Mouse (Mus musculus) left cerebral cortex, postnatal 10 days (tissue): ENCODE measurements around the gene Poc1b. TPM values are rescaled to one million over a fixed set of nuclear protein-coding genes. Genes with fewer than 3 reads are reported as not detected.
A peak's percentile ranks its signal among the peaks of the same experiment; 100 is the strongest.

ENCODE experiments used
- DNase-seq, 2 experiments: peaks; one replicate each; pipeline ENCODE4 v3.0.0; 2021 to 2022; ENCODE audit warnings: low spot score in 2 of 2, mixed read lengths in 1 of 2; ENCODE audit errors: extremely low spot score in 1 of 2
- intact Hi-C: fragments of 180-260 bp; cut with DNase I; formaldehyde crosslinking; loops from one replicate; pipeline ENCODE4 v1.15.1; 2025
- total RNA-seq, 2 experiments: library from RNA; stranded (reverse); gene quantifications; 2 replicates each; pipeline ENCODE4 v1.2.3; 2021

Poc1b gene
- total RNA-seq, result 1 to 10 TPM; 6.6 to 8.2 TPM

DNA sequence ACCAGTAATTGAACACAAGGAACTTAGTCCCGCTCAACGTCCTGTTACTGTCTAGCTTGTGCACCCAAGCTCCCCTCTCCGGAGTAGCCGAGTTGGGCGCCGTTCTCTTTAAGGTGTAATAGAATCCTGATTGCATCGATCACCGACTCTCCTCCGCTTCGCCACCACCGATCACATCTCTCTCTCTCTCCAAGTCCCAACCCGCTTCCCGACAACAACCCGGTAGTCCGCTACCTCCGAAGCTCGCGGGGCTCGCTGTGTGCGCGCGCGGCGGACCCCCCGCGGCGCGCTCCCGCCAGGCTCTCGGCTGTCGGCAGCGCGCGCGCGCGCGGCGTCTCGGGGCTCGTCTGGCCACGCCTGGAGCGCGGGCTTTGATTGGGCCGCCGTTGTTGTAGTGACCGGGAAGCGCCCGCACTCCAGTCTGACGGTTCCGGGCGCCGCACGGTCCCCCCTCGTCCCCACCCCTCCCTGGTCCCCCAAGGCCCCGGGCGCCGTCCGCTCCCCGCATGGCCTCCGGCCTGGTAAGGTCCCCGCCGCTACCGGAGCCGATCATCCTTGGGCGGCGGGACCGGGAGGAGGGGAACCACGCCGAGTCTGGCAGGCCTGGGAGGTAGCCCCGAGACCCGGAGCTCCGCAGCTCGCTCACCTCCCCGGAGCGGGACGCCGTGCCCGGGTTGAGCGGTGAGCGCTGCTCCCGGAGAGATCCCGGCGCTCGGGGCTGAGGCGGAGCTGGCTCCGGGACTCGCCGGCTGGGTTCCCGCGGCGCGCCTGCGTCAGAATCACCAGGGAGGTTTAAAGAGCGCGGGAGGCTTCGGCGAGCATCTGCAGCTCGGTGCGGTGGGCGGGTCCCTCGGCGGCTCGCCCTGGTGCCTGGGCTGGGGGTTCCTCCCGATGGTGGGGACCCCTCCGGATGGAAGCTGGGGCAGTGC is at the start of gene Poc1b:
TSS of gene Poc1b (plus strand) at position 334 of the 929 bp plus-strand sequence.
- DNase-seq, result peak; percentile 74 to 94
- intact Hi-C loops, result loop anchor here (5.0 kb wide), 2 partner anchors 40 to 510 kb away; no protein-coding TSS in a partner anchor

DNA sequence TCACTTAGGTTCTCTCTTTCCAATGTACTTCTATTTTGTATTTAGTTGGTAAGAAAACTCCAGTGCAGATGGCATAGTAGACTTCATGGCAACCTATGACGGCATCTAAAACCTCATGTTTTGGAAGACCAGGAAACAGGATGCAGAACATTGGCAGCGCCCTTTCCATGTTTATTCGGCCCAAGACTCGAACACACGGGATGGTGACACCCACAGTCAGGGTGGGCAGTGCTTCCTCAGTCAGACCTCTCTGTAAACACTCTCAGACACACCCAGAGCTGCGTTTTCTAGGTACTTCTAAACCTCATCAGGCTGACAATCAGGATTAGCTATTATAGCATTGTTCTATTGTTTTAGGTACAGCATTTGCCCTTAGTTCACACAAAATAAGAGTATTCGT is 46.2 kb upstream of the Poc1b start:
- intact Hi-C loops, result no loop called here
- no peak for DNase-seq

- intact Hi-C loops, result no loop called here
- DNase-seq, result no peak
These were observed 45.4 kb upstream of the Poc1b start for GRCm38 (mm10) chr10:99061418-99061817.

GRCm38 (mm10) chr10:99062546-99062945 is 44.3 kb upstream of the Poc1b start:
- no peak for DNase-seq
- intact Hi-C loops, result no loop called here

DNA sequence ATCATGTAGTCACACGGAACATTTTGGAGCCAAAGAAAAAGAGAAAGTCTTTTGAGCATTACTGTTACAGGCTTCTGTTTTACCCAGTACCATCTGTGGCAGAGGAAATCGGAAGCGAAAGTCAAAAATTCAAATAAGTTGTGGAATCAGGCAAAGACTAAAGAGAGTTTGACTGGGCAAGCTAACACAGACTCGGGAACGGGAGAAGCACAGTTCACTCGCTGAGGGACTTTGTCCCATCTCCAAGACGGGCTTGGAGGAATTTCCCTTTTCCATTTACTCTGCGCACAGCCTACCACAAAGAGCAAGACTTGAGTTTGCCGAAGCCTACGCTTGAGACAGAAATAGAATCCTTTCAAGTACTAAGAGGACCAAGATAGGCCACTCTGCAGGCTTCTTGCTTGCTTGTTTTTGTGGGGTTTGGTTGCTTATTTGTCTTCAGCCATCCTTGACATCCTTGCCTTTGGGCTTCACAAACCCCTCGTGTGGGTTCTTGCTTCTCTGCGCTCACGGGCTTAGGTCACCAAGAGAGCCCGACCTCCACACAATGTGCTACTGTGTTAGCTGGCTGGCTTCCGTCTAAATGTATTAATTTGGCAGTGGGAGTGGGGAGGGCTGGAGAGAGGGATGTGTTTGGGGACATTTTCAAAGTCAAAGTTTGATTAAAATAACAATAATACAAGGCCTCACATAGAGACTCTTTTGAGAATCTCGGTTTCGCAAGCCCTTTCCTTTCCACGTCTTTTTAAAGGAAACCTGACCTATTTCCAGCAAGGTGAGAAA is 30.5 kb upstream of the Poc1b start:
- no peak for DNase-seq
- intact Hi-C loops, result no loop called here

GRCm38 (mm10) chr10:99078621-99079020 is 28.2 kb upstream of the Poc1b start:
- intact Hi-C loops, result no loop called here
- DNase-seq, result no peak

GRCm38 (mm10) chr10:99081569-99081990 is 25.3 kb upstream of the Poc1b start:
- no peak for DNase-seq
- intact Hi-C loops, result loop anchor here (5.0 to 10.0 kb wide), 2 partner anchors 164 to 587 kb away; no protein-coding TSS in a partner anchor

DNA sequence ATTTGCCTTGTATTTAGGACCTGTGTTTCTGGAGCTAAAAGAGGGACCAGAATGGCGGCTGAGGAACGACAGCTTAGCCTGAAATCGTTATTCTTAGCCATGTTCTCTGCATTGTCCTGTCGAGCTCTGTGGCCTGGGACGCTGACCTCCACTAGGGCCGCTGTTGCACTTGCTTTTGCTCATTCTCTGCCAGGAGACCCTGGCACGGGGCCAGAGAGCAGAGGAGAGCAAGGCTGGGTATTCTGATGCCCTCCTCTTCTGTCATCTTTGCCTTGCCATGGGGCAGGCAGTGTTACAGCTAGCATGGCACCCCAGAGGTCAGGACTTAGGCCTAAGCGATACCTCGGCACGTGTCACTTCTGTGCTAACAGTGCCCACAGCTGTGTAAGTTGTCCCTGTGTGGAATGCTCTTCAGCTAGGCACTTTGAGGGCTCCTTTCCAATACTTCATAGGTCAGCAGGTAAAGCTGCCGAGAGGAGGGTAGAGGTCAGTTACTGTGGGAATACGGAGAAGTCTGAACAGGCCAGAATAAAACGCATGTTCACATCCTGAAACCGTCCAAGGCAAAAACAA is 23.3 kb upstream of the Poc1b start:
- intact Hi-C loops, result loop anchor here (2.0 to 10.0 kb wide), 3 partner anchors 166 to 1371 kb away; no protein-coding TSS in a partner anchor
- peak in 1 of 2 experiments; percentile 38 for DNase-seq

- intact Hi-C loops, result loop anchor here (2.0 to 10.0 kb wide), 3 partner anchors 167 to 1372 kb away; no protein-coding TSS in a partner anchor
- DNase-seq, result peak; percentile 83 to 90
These were observed 22.2 kb upstream of the Poc1b start for GRCm38 (mm10) chr10:99084397-99085239.

DNA sequence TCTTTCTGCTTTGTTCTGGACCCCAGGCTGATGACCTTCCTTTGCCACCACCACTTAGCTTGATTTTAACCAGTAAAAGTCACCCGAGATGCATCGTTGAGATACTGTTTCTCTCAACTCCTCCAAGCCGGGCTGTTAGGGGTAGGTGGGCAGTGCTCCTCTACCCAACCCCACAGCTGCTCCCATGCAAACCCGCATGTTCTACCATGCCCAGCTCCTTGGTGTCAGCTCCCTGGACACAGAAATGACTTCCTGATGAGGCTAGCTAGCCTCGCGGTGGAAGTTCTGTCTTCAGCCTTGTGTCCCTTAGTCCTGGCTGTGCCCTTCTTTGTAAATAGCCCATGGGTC is 21.6 kb upstream of the Poc1b start:
- no peak for DNase-seq
- intact Hi-C loops, result loop anchor here (2.0 to 10.0 kb wide), 2 partner anchors 590 to 1372 kb away; no protein-coding TSS in a partner anchor

- no peak for DNase-seq
- intact Hi-C loops, result loop anchor here (10.0 kb wide), 1 partner anchor 591 kb away; no protein-coding TSS in a partner anchor
These were observed 20.8 kb upstream of the Poc1b start for GRCm38 (mm10) chr10:99086029-99086428.

DNA sequence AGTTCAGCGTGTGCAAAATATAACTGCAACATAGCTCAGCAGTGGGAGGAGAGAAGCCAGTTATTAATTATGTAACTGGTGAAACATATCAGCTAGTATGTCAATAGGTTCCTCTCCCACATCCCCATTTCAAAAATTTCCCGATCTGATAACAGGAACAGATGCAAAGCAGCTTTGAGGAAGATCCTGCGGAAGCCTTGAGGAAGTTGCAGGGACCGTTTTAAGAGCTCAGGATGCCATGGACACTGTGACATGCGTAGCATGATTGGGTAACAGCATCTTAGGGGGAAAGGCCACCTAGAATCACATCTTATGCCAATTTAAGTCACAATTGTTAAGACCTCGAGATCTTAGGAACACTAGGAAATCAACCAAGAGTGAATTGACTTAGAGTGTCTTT is 16.9 kb upstream of the Poc1b start:
- no peak for DNase-seq
- intact Hi-C loops, result loop anchor here (10.0 kb wide), 1 partner anchor 595 kb away; no protein-coding TSS in a partner anchor

- intact Hi-C loops, result no loop called here
- DNase-seq, result no peak
These were observed 13.5 kb upstream of the Poc1b start for GRCm38 (mm10) chr10:99093364-99093763.

GRCm38 (mm10) chr10:99095114-99095513 is 11.7 kb upstream of the Poc1b start:
- DNase-seq, result no peak
- intact Hi-C loops, result no loop called here

DNA sequence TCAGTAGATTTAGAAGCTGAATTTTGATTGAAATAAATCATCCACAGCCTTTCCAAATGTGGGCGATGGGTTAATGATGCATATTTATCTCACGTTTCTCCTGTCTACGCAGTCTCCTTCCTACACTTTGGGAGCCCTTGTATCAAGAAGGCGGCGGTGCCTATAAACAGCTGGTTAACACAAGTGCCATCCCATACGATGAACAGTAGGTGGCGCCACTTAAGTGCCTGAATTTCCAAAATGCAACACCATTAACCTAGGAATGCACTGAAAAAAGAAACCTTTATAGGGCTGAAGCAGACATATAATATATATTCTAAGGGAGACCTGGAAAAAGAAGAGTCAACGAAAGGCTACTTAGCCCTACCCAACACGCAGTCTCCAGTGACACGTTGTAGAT is 9.5 kb upstream of the Poc1b start:
- peak; percentile 40 to 43 for DNase-seq
- intact Hi-C loops, result no loop called here

DNA sequence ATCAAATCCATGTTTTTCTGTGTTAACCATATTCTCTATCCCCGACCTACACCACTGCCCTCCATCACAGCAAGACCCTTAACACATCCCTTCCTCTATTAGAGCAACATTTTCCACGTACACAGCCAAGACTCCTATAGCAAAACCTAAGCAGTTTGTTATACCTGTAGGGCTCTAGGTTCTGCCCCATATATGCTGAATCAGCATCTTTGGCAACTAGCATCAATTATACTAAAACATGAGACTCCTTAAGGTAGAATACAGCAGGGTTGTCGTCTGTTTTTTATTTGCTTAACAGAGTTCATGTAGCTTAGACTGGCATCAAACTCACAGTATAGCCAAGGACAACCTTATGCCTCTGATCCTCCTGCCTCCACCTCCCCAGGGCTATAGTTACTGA is 1.3 kb upstream of the Poc1b start:
- DNase-seq, result no peak
- intact Hi-C loops, result loop anchor here (5.0 kb wide), 2 partner anchors 42 to 512 kb away; no protein-coding TSS in a partner anchor

- intact Hi-C loops, result loop anchor here (5.0 kb wide), 2 partner anchors 41 to 511 kb away; no protein-coding TSS in a partner anchor
- no peak for DNase-seq
These were observed 529 bp upstream of the Poc1b start for GRCm38 (mm10) chr10:99106311-99106702.

DNA sequence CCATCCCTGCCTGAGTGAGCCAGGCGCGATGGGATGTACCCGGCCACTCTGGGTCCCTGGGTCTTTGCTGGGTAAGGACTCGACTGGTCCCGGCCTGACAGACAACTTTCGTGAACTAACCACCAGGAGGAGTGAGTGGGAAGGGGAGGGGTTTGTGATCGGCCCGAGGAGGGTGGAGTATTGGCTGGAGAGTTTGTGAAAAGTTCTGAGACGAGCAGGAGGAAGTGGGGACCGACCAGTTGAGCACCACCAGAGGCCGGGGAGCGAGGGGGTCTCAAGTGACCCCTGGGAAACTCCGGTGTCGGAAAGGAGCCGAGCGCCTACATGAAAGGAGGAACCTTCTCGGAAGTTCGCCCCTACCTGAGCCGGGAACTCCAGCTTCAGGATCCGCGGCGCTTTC is 1.1 kb downstream of the Poc1b start, which contains the start of gene Galnt4:
TSS of gene Galnt4 (plus strand) at position 196 of the 400 bp plus-strand sequence.
- DNase-seq, result peak; percentile 65 to 85
- intact Hi-C loops, result loop anchor here (5.0 kb wide), 2 partner anchors 39 to 509 kb away; no protein-coding TSS in a partner anchor
